Mouse (Mus musculus): ENCODE results near the gene Gtpbp3. TPM values are rescaled to one million over a fixed set of nuclear protein-coding genes. Genes with fewer than 3 reads are reported as not detected.
"Not testable (repeated sequence)": the region's sequence is repeated elsewhere in the genome, so short reads cannot be mapped to it uniquely, and the experiment has no call there.

Gtpbp3 gene
- total RNA-seq, 2 experiments from 2014 or later, result 28.6 to 33.2 TPM

- DNase-seq (ENCODE audit: low spot score in 2 of 2), result peak; percentile 85 to 96
- intact Hi-C loops (cut with DNase I), result loop anchor here (2.0 kb wide), 1 partner anchor 14 kb away; no protein-coding TSS in a partner anchor
These were observed 551 bp downstream of the Gtpbp3 start for GRCm38 (mm10) chr8:71488454-71488853.

- intact Hi-C loops (cut with DNase I), result no loop called here
These were observed 7.1 kb downstream of the Gtpbp3 start for GRCm38 (mm10) chr8:71495039-71495438.

GRCm38 (mm10) chr8:71495811-71496210, 7.9 kb downstream of the Gtpbp3 start:
- intact Hi-C loops (cut with DNase I), result loop anchor here (1.0 kb wide), 1 partner anchor 25 kb away; no protein-coding TSS in a partner anchor
- DNase-seq (ENCODE audit: low spot score in 2 of 2), result no peak

More at GRCm38 (mm10) chr8:71495039-71495438, 7.1 kb downstream of the Gtpbp3 start:
- peak; percentile 75 to 81 for DNase-seq (ENCODE audit: low spot score in 2 of 2)

- intact Hi-C loops (cut with DNase I), result loop anchor here (1.0 kb wide), 1 partner anchor 25 kb away; no protein-coding TSS in a partner anchor
- no peak for DNase-seq (ENCODE audit: low spot score in 2 of 2)
These were observed 8.6 kb downstream of the Gtpbp3 start for GRCm38 (mm10) chr8:71496481-71496880.

GRCm38 (mm10) chr8:71497077-71497645, 9.3 kb downstream of the Gtpbp3 start:
- DNase-seq (ENCODE audit: low spot score in 2 of 2), result no peak
- intact Hi-C loops (cut with DNase I), result no loop called here

- no peak for DNase-seq (ENCODE audit: low spot score in 2 of 2)
- intact Hi-C loops (cut with DNase I), result no loop called here
These were observed 10.1 kb downstream of the Gtpbp3 start for GRCm38 (mm10) chr8:71497881-71498501.

GRCm38 (mm10) chr8:71498816-71499690, 11.2 kb downstream of the Gtpbp3 start:
- intact Hi-C loops (cut with DNase I), result no loop called here
- no peak for DNase-seq (ENCODE audit: low spot score in 2 of 2)

GRCm38 (mm10) chr8:71504349-71504748, 16.4 kb downstream of the Gtpbp3 start:
- no peak for DNase-seq (ENCODE audit: low spot score in 2 of 2)
- intact Hi-C loops (cut with DNase I), result no loop called here

- DNase-seq (ENCODE audit: low spot score in 2 of 2), result no peak
- intact Hi-C loops (cut with DNase I), result no loop called here
These were observed 17.4 kb downstream of the Gtpbp3 start for GRCm38 (mm10) chr8:71505326-71505725.

- DNase-seq (ENCODE audit: low spot score in 2 of 2), result no peak
- intact Hi-C loops (cut with DNase I), result no loop called here
These were observed 18.1 kb downstream of the Gtpbp3 start for GRCm38 (mm10) chr8:71505979-71506378.

GRCm38 (mm10) chr8:71507589-71508104, 19.7 kb downstream of the Gtpbp3 start:
- intact Hi-C loops (cut with DNase I), result no loop called here
- peak; percentile 88 to 89 for DNase-seq (ENCODE audit: low spot score in 2 of 2)

GRCm38 (mm10) chr8:71509316-71509715, 21.4 kb downstream of the Gtpbp3 start:
- intact Hi-C loops (cut with DNase I), result no loop called here
- no peak for DNase-seq (ENCODE audit: low spot score in 2 of 2)

GRCm38 (mm10) chr8:71511644-71512043, 23.7 kb downstream of the Gtpbp3 start, which contains the start of gene Plvap:
Gene Plvap (minus strand): TSS chr8:71511752.
- intact Hi-C loops (cut with DNase I), result no loop called here
- DNase-seq (ENCODE audit: low spot score in 2 of 2), result no peak

- DNase-seq (ENCODE audit: low spot score in 2 of 2), result no peak
- intact Hi-C loops (cut with DNase I), result no loop called here
These were observed 25.3 kb downstream of the Gtpbp3 start for GRCm38 (mm10) chr8:71513018-71513754.

GRCm38 (mm10) chr8:71515043-71515442, 27.1 kb downstream of the Gtpbp3 start:
- DNase-seq (ENCODE audit: low spot score in 2 of 2), result no peak
- intact Hi-C loops (cut with DNase I), result no loop called here

- DNase-seq (ENCODE audit: low spot score in 2 of 2), result no peak
- intact Hi-C loops (cut with DNase I), result no loop called here
These were observed 28.9 kb downstream of the Gtpbp3 start for GRCm38 (mm10) chr8:71516786-71517185.

- DNase-seq (ENCODE audit: low spot score in 2 of 2); intact Hi-C loops (cut with DNase I): not testable (repeated sequence)
These were observed 31.3 kb downstream of the Gtpbp3 start for GRCm38 (mm10) chr8:71519037-71519825.

- DNase-seq (ENCODE audit: low spot score in 2 of 2), result peak; percentile 81 to 89
- intact Hi-C loops (cut with DNase I), result loop anchor here (1.0 to 2.0 kb wide), 2 partner anchors 25 to 81 kb away; no protein-coding TSS in a partner anchor
These were observed 33.7 kb downstream of the Gtpbp3 start for GRCm38 (mm10) chr8:71521634-71522033.

Data from left cerebral cortex, postnatal 25 days (tissue).